In genomic region chr6:73428618-73429336, GRCm38 (mm10) we compare ENCODE assay signal across 14 mouse cellular contexts. TPM values are rescaled to one million over a fixed set of nuclear protein-coding genes. Genes with fewer than 3 reads are reported as not detected.
A peak's percentile ranks its signal among the peaks of the same experiment; 100 is the strongest.
DNase-seq lines count a peak whose midpoint lies in the region; ATAC-seq lines count a peak whose summit lies in the region.
"Had no signal": no experiment of that assay in that cellular context is flagged by ENCODE, and none has a peak within 500 bp of the region (broad histone marks: within the 10 kb centered on the region; RNA-seq: fewer than 3 reads in every experiment).

No protein-coding gene starts in this region.

- H3K27me3 ChIP-seq in heart, embryonic 12.5 days (replicated peaks), result no peaks in the 10 kb centered on the region
- H3K27me3 ChIP-seq in forebrain, embryonic 11.5 days (ENCODE audit: control insufficient read depth, insufficient read depth, low read length), result peaks cover 2% of the 10 kb centered on the region; the same call in 1 of the 2 replicates
- H3K27me3 ChIP-seq in midbrain, embryonic 10.5 days (ENCODE audit: low read depth, poor library complexity, severe bottlenecking), result peaks cover 68% of the 10 kb centered on the region
- H3K27me3 ChIP-seq: liver, embryonic 13.5 days had no signal

- 47% methylated on average over 14 of the region's 14 CpGs for WGBS in heart, embryonic 12.5 days
- 27% methylated on average over 14 of the region's 14 CpGs for WGBS in forebrain, embryonic 11.5 days
- WGBS in midbrain, embryonic 10.5 days, result 34% methylated on average over 14 of the region's 14 CpGs

- no peak overlapping the region for H3K4me3 ChIP-seq in heart, embryonic 12.5 days
- no peak overlapping the region for H3K4me3 ChIP-seq in forebrain, embryonic 11.5 days (ENCODE audit: low read depth, low read length)
- 0 out of 2 replicates have a peak overlapping the region, but pooled peaks have one; percentile 4 for H3K4me3 ChIP-seq in midbrain, embryonic 10.5 days
- H3K4me3 ChIP-seq: erythroblast, embryonic 14.5 days; liver, embryonic 13.5 days had no signal

- no peak for DNase-seq in heart, adult 18-20 months
- DNase-seq in cerebellum, adult 11 months, result peak; percentile 20
- DNase-seq in forebrain, embryonic 11.5 days (ENCODE audit: low spot score), result no peak
- no peak for DNase-seq in midbrain, embryonic 10.5 days (ENCODE audit: low spot score)
- DNase-seq in gastrocnemius, postnatal 10 days, result no peak
- no peak for DNase-seq in MN1 (ENCODE audit: low spot score)
- DNase-seq: kidney, adult 18-20 months; liver, embryonic 13.5 days; thymus, adult 2 months had no signal

- H3K36me3 ChIP-seq in heart, embryonic 12.5 days, result no peaks in the 10 kb centered on the region
- H3K36me3 ChIP-seq in forebrain, embryonic 11.5 days (ENCODE audit: control insufficient read depth, insufficient read depth, low read length), result no peaks in the 10 kb centered on the region
- H3K36me3 ChIP-seq in midbrain, embryonic 10.5 days, result no peaks in the 10 kb centered on the region
- H3K36me3 ChIP-seq: liver, embryonic 13.5 days had no signal

- no peak overlapping the region for H3K27ac ChIP-seq in heart, embryonic 12.5 days (ENCODE audit: poor library complexity, severe bottlenecking)
- 0 out of 2 replicates have a peak overlapping the region, but pooled peaks have one; percentile 6 for H3K27ac ChIP-seq in forebrain, embryonic 11.5 days (ENCODE audit: low read depth, low read length)
- H3K27ac ChIP-seq in midbrain, embryonic 10.5 days (replicated peaks), result 0 out of 2 replicates have a peak overlapping the region, but pooled peaks have one; percentile 33
- H3K27ac ChIP-seq: liver, embryonic 13.5 days had no signal

- H3K9ac ChIP-seq in heart, embryonic 12.5 days, result no peak overlapping the region
- no peak overlapping the region for H3K9ac ChIP-seq in forebrain, embryonic 11.5 days (ENCODE audit: low read length)
- H3K9ac ChIP-seq: liver, embryonic 13.5 days had no signal

- peaks cover 5% of the 10 kb centered on the region; the same call in 1 of the 2 replicates for H3K4me1 ChIP-seq in heart, embryonic 12.5 days (replicated peaks)
- H3K4me1 ChIP-seq in forebrain, embryonic 11.5 days (replicated peaks; ENCODE audit: control insufficient read depth, insufficient read depth, low read length), result peaks cover 12% of the 10 kb centered on the region
- peaks cover 37% of the 10 kb centered on the region for H3K4me1 ChIP-seq in midbrain, embryonic 10.5 days
- H3K4me1 ChIP-seq: liver, embryonic 13.5 days had no signal

- H3K4me2 ChIP-seq in heart, embryonic 12.5 days, result peak overlapping the region; percentile 11; the same call in 1 of the 2 replicates
- H3K4me2 ChIP-seq in forebrain, embryonic 11.5 days (ENCODE audit: low read depth, low read length, severe bottlenecking), result no peak overlapping the region
- H3K4me2 ChIP-seq: liver, embryonic 13.5 days had no signal

- ATAC-seq in heart, embryonic 12.5 days (ENCODE audit: insufficient number of reproducible peaks, low FRiP score), result no peak
- peak; percentile 20; the same call in 1 of the 2 replicates for ATAC-seq in forebrain, embryonic 11.5 days (replicated peaks; ENCODE audit: low FRiP score)
- no peak for ATAC-seq in monocyte, adult 5-6 weeks (replicated peaks; ENCODE audit: insufficient number of reproducible peaks, low FRiP score, low TSS enrichment, poor library complexity, severe bottlenecking)
- ATAC-seq: activated CD4-positive, CD25-positive, alpha-beta regulatory T cell, adult 4 months; CD4-positive, CD25-positive, alpha-beta regulatory T cell, adult 4 months had no signal

- H3K9me3 ChIP-seq in heart, embryonic 12.5 days (replicated peaks), result peaks cover 5% of the 10 kb centered on the region; the same call in 1 of the 2 replicates
- H3K9me3 ChIP-seq in forebrain, embryonic 11.5 days (ENCODE audit: control insufficient read depth, low read length), result no peaks in the 10 kb centered on the region
- H3K9me3 ChIP-seq in midbrain, embryonic 10.5 days (replicated peaks), result no peaks in the 10 kb centered on the region

RNA-seq across cellular contexts. Expression of gene 4931417E11Rik, which starts 40.7 kb away (rescaled TPM):
- not detected in 2 replicates for polyA plus RNA-seq in heart, embryonic 12.5 days (2016; fragmentation: Nextera tagmentation; extraction: Ambion mirVana)
- not detected for total RNA-seq in heart, adult 18-20 months (2021)
- polyA plus RNA-seq in forebrain, embryonic 11.5 days (2014; fragmentation: Nextera tagmentation; extraction: Ambion mirVana), result not detected in 2 replicates
- not detected in 2 replicates for polyA plus RNA-seq in midbrain, embryonic 10.5 days (2016; fragmentation: Nextera tagmentation; extraction: Ambion mirVana)
- total RNA-seq in gastrocnemius, postnatal 10 days (2021), result not detected
- not detected in 3 replicates for total RNA-seq in monocyte, adult 5-6 weeks (2017)
- polyA plus RNA-seq: activated CD4-positive, CD25-positive, alpha-beta regulatory T cell, adult 4 months; CD4-positive, CD25-positive, alpha-beta regulatory T cell, adult 4 months; erythroblast, embryonic 14.5 days; liver, embryonic 13.5 days; thymus, adult 2 months had no signal
